14 mouse cellular contexts compared by ENCODE assay signal in the genomic region with DNA sequence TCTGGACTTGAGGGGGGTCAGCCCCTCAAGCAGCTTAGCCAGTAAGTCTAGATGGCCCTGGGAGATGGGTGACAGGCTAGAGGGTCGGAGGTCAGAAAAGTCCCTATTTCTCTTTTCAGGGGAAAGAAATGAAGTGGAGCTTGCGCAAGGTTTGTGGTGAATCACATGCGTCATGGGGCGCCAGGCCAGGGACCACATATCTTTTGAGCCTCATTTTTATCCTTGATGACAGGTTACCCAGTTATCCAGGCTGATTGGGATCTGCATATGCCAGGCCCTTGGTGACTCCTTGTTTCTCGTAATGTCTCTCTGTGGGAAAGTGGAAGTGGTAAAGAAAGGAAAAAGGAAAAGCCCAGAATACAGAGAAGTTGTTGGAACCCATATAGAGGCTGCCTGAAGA. TPM values are rescaled to one million over a fixed set of nuclear protein-coding genes. Genes with fewer than 3 reads are reported as not detected.
DNase-seq lines count a peak whose midpoint lies in the region.
"Had no signal": no experiment of that assay in that cellular context is flagged by ENCODE, and none has a peak within 500 bp of the region (broad histone marks: within the 10 kb centered on the region; RNA-seq: fewer than 3 reads in every experiment).

No protein-coding gene starts in this region.

- H3K4me3 ChIP-seq in brown adipose tissue, adult 24 weeks (ENCODE audit: insufficient read depth, low read depth, low read length) = no peak overlapping the region
- H3K4me3 ChIP-seq: embryonic facial prominence, embryonic 15.5 days; forebrain, embryonic 12.5 days; heart, embryonic 10.5 days; midbrain, embryonic 13.5 days had no signal

- DNase-seq in lung, postnatal 36 days = peak; percentile 65
- no peak for DNase-seq in lung, postnatal 25 days (ENCODE audit: low spot score)
- peak; percentile 85 to 93 for DNase-seq in adrenal gland, adult (ENCODE audit: inconsistent age in 2 of 2, low spot score in 1 of 2)
- DNase-seq in embryo, embryonic 10 days (ENCODE audit: low spot score) = no peak
- no peak for DNase-seq in gastrocnemius, postnatal 14 days
- no peak for DNase-seq in left cerebral cortex, postnatal 36 days (ENCODE audit: low spot score in 2 of 2)
- DNase-seq: cerebellum, adult 11-12 months; kidney, adult 18-20 months had no signal

- intact Hi-C loops in gastrocnemius, postnatal 14 days (cut with DNase I; ENCODE audit: low total_unique reads) = no loop called here
- intact Hi-C loops in left cerebral cortex, postnatal 36 days (cut with DNase I) = no loop called here

- 0 out of 2 replicates have a peak overlapping the region, but pooled peaks have one; percentile 17 for H3K27ac ChIP-seq in brown adipose tissue, adult 24 weeks (replicated peaks; ENCODE audit: low read depth, low read length)
- H3K27ac ChIP-seq: embryonic facial prominence, embryonic 15.5 days; forebrain, embryonic 12.5 days; heart, embryonic 10.5 days; midbrain, embryonic 13.5 days had no signal

- 0 out of 2 replicates have a peak, but pooled peaks cover 2% of the 10 kb centered on the region for H3K4me1 ChIP-seq in brown adipose tissue, adult 24 weeks (ENCODE audit: control insufficient read depth, insufficient read depth, insufficient read length, low read length)
- H3K4me1 ChIP-seq: midbrain, embryonic 13.5 days had no signal

RNA-seq across cellular contexts. Expression of gene Mapkapk3, which starts 25.8 kb away (rescaled TPM):
- 18.4 and 23.6 TPM in 2 replicates for polyA plus RNA-seq in brown adipose tissue, adult 24 weeks (2012; ENCODE audit: insufficient read depth, insufficient read length, missing spikeins)
- 10 to 100 TPM; 14.6 to 15.9 TPM for total RNA-seq in gastrocnemius, postnatal 14 days (2021)
- total RNA-seq in left cerebral cortex, postnatal 36 days (2021) = 1 to 10 TPM; 2.9 to 4.5 TPM

RNA-seq across cellular contexts. Expression of gene Cish, which starts 31.9 kb away (rescaled TPM):
- polyA plus RNA-seq in brown adipose tissue, adult 24 weeks (2012; ENCODE audit: insufficient read depth, insufficient read length, missing spikeins) = 23.1 and 44.9 TPM in 2 replicates
- 10 to 100 TPM; 17.2 to 23.8 TPM for total RNA-seq in gastrocnemius, postnatal 14 days (2021)
- 10 to 100 TPM in 1 of 2 experiments, 1 to 10 TPM in 1; 4.8 to 11.0 TPM for total RNA-seq in left cerebral cortex, postnatal 36 days (2021)

RNA-seq across cellular contexts. Expression of gene Dock3, which starts 32.2 kb away (rescaled TPM):
- not detected in 2 replicates for polyA plus RNA-seq in brown adipose tissue, adult 24 weeks (2012; ENCODE audit: insufficient read depth, insufficient read length, missing spikeins)
- not detected for total RNA-seq in gastrocnemius, postnatal 14 days (2021)
- 100 to 1,000 TPM; 209 to 235 TPM for total RNA-seq in left cerebral cortex, postnatal 36 days (2021)
- total RNA-seq: liver, adult 2 months had no signal
- polyA plus RNA-seq: liver, adult 2 months had no signal

Comparison
In these comparisons a context has a peak if more than half of its experiments do, and no peak if none do; other contexts are left out.
1. DNase-seq: peak in lung, postnatal 36 days (single experiment) and adrenal gland, adult (2 of 2); none in lung, postnatal 25 days (single experiment), embryo, embryonic 10 days (single experiment), gastrocnemius, postnatal 14 days (single experiment) and left cerebral cortex, postnatal 36 days (0 of 2).
2. RNA of gene Dock3, which starts 32.2 kb away (total RNA-seq): 209 to 235 TPM in left cerebral cortex, postnatal 36 days; not detected in gastrocnemius, postnatal 14 days; every median in the first group is over 100 times any median in the second.